Mouse (Mus musculus) heart, embryonic 11.5 days (tissue): ENCODE data around the gene Cadm3. TPM values are rescaled to one million over a fixed set of nuclear protein-coding genes. Genes with fewer than 3 reads are reported as not detected.
A peak's percentile ranks its signal among the peaks of the same experiment; 100 is the strongest.

Experiments used
- ATAC-seq: fragments of 200-750 bp; cut with Nextera tagmentation; replicated peaks from 2 replicates; pipeline ENCODE4 v1.8.0; 2017; ENCODE audit warnings: moderate library complexity; ENCODE audit not compliant: insufficient number of reproducible peaks, low FRiP score, low TSS enrichment
- H3K27ac ChIP-seq: fragments of 300-500 bp; sonication (generic); 2 replicates; pipeline ENCODE4 v1.5.1; 2014; ENCODE audit warnings: mild to moderate bottlenecking, low read depth, low read length
- H3K27me3 ChIP-seq: fragments of 300-500 bp; sonication (generic); 2 replicates; pipeline ENCODE4 v1.6.1; 2014; ENCODE audit warnings: mild to moderate bottlenecking, low read length, mixed read lengths; ENCODE audit not compliant: control insufficient read depth, insufficient read depth
- H3K36me3 ChIP-seq: fragments of 300-500 bp; sonication (generic); 2 replicates; pipeline ENCODE4 v1.6.1; 2014; ENCODE audit warnings: mild to moderate bottlenecking, low read length, moderate library complexity, mixed read lengths; ENCODE audit not compliant: control insufficient read depth, insufficient read depth
- H3K4me1 ChIP-seq: fragments of 300-500 bp; sonication (generic); 2 replicates; pipeline ENCODE4 v1.6.1; 2014; ENCODE audit warnings: low read length; ENCODE audit not compliant: control insufficient read depth, insufficient read depth
- H3K4me2 ChIP-seq: fragments of 300-500 bp; sonication (generic); 2 replicates; pipeline ENCODE4 v1.6.1; 2014; ENCODE audit warnings: mild to moderate bottlenecking, moderate library complexity
- H3K4me3 ChIP-seq: fragments of 300-500 bp; sonication (generic); 2 replicates; pipeline ENCODE4 v1.5.1; 2014; ENCODE audit warnings: low read depth, low read length
- H3K9ac ChIP-seq: fragments of 300-500 bp; sonication (generic); 2 replicates; pipeline ENCODE4 v1.6.1; 2014; ENCODE audit warnings: mild to moderate bottlenecking, low read depth, low read length, moderate library complexity
- H3K9me3 ChIP-seq: fragments of 300-500 bp; sonication (generic); replicated peaks from 2 replicates; pipeline ENCODE4 v1.6.1; 2016; ENCODE audit warnings: low read length; ENCODE audit not compliant: control insufficient read depth
- WGBS: fragments of 180-500 bp; shearing (Covaris S2); extraction: QIAGEN DNeasy Blood & Tissue Kit; methylation state at CpG from one replicate; pipeline ENCODE4 v1.1.7; 2014; ENCODE audit not compliant: insufficient replicate concordance; 5-methylcytosine and 5-hydroxymethylcytosine counted together
- polyA plus RNA-seq: library from polyadenylated mRNA; unstranded; fragments of >200 nt; fragmentation: Nextera tagmentation; extraction: Ambion mirVana; gene quantifications from 2 replicates; pipeline ENCODE4 v1.2.1, GENCODE M21; 2014

The Cadm3 gene
- polyA plus RNA-seq, 1 experiment from 2014 or later, result 1.3 TPM

GRCm38 (mm10) chr1:173350372-173350957, 17.0 kb downstream of the Cadm3 start, which contains the start of gene Aim2:
Aim2 (plus strand) TSS chr1:173350879.
- peak within 1 kb of the TSS; percentile 72 for H3K4me2 ChIP-seq
- no peaks in the 10 kb centered on the region for H3K36me3 ChIP-seq
- peaks cover 7% of the 10 kb centered on the region for H3K4me1 ChIP-seq
- no peak within 1 kb of the TSS for H3K27ac ChIP-seq
- H3K9me3 ChIP-seq, result no peaks in the 10 kb centered on the region
- 8% methylated on average over 10 of the region's 10 CpGs for WGBS
- ATAC-seq, result peak; percentile 81
- H3K9ac ChIP-seq, result peak within 1 kb of the TSS; percentile 58
- peak within 1 kb of the TSS; percentile 39 for H3K4me3 ChIP-seq
- H3K27me3 ChIP-seq, result no peaks in the 10 kb centered on the region

GRCm38 (mm10) chr1:173349946-173350345, 17.5 kb downstream of the Cadm3 start:
- peak overlapping the region; percentile 39 for H3K4me3 ChIP-seq
- under 1% methylated on average over 6 of the region's 6 CpGs for WGBS
- peak overlapping the region; percentile 72 for H3K4me2 ChIP-seq
- H3K27ac ChIP-seq, result no peak overlapping the region
- no peaks in the 10 kb centered on the region for H3K27me3 ChIP-seq
- peak overlapping the region; percentile 58 for H3K9ac ChIP-seq
- peak; percentile 79 for ATAC-seq
- no peaks in the 10 kb centered on the region for H3K36me3 ChIP-seq
- no peaks in the 10 kb centered on the region for H3K9me3 ChIP-seq
- H3K4me1 ChIP-seq, result peaks cover 7% of the 10 kb centered on the region

- Histone ChIP-seq H3K27ac (no peak overlapping the region), H3K4me1 (peaks cover 7% of the 10 kb centered on the region; the same call in 1 of the 2 replicates), H3K27me3 (no peaks in the 10 kb centered on the region), H3K4me3 (no peak overlapping the region), H3K9ac (no peak overlapping the region), H3K36me3 (no peaks in the 10 kb centered on the region), H3K4me2 (no peak overlapping the region), H3K9me3 (no peaks in the 10 kb centered on the region)
- WGBS, result 51% methylated on average over 5 of the region's 5 CpGs
- no peak for ATAC-seq
Measured at GRCm38 (mm10) chr1:173349192-173349591, 18.3 kb downstream of the Cadm3 start.

GRCm38 (mm10) chr1:173348527-173348926, 19.0 kb downstream of the Cadm3 start:
- WGBS, result 13% methylated on average over 1 of the region's 1 CpGs
- H3K9ac ChIP-seq, result no peak overlapping the region
- H3K4me1 ChIP-seq, result peaks cover 7% of the 10 kb centered on the region; the same call in 1 of the 2 replicates
- no peaks in the 10 kb centered on the region for H3K27me3 ChIP-seq
- no peak for ATAC-seq
- H3K4me3 ChIP-seq, result no peak overlapping the region
- H3K4me2 ChIP-seq, result no peak overlapping the region
- H3K27ac ChIP-seq, result no peak overlapping the region
- H3K9me3 ChIP-seq, result no peaks in the 10 kb centered on the region
- H3K36me3 ChIP-seq, result no peaks in the 10 kb centered on the region

GRCm38 (mm10) chr1:173345112-173345511, 22.4 kb downstream of the Cadm3 start:
- Histone ChIP-seq H3K27ac (no peak overlapping the region), H3K4me2 (no peak overlapping the region), H3K4me3 (no peak overlapping the region), H3K36me3 (no peaks in the 10 kb centered on the region), H3K27me3 (no peaks in the 10 kb centered on the region), H3K9ac (no peak overlapping the region), H3K9me3 (no peaks in the 10 kb centered on the region), H3K4me1 (peaks cover 7% of the 10 kb centered on the region; the same call in 1 of the 2 replicates)
- no peak for ATAC-seq
- 80% methylated on average over 4 of the region's 4 CpGs for WGBS

- Histone ChIP-seq H3K36me3 (no peaks in the 10 kb centered on the region), H3K4me1 (peaks cover 6% of the 10 kb centered on the region; the same call in 1 of the 2 replicates), H3K27ac (no peak overlapping the region), H3K9me3 (no peaks in the 10 kb centered on the region), H3K27me3 (no peaks in the 10 kb centered on the region), H3K9ac (no peak overlapping the region), H3K4me2 (no peak overlapping the region), H3K4me3 (no peak overlapping the region)
- ATAC-seq, result no peak
- WGBS, result 72% methylated on average over 3 of the region's 3 CpGs
Measured at GRCm38 (mm10) chr1:173343934-173344333, 23.6 kb downstream of the Cadm3 start.

- H3K27ac ChIP-seq, result no peak overlapping the region
- no peak overlapping the region for H3K4me3 ChIP-seq
- ATAC-seq, result no peak
- WGBS, result 84% methylated on average over 1 of the region's 1 CpGs
- H3K9ac ChIP-seq, result no peak overlapping the region
- H3K4me2 ChIP-seq, result no peak overlapping the region
- no peaks in the 10 kb centered on the region for H3K4me1 ChIP-seq
- no peaks in the 10 kb centered on the region for H3K27me3 ChIP-seq
- H3K36me3 ChIP-seq, result no peaks in the 10 kb centered on the region
- H3K9me3 ChIP-seq, result no peaks in the 10 kb centered on the region
Measured at GRCm38 (mm10) chr1:173342425-173342824, 25.1 kb downstream of the Cadm3 start.

- Histone ChIP-seq H3K9me3 (no peaks in the 10 kb centered on the region), H3K27me3 (no peaks in the 10 kb centered on the region), H3K27ac (no peak overlapping the region), H3K4me2 (no peak overlapping the region), H3K36me3 (no peaks in the 10 kb centered on the region), H3K4me1 (no peaks in the 10 kb centered on the region; the same call in 1 of the 2 replicates), H3K4me3 (no peak overlapping the region), H3K9ac (no peak overlapping the region)
- no peak for ATAC-seq
- 6% methylated on average over 2 of the region's 2 CpGs for WGBS
Measured at GRCm38 (mm10) chr1:173339543-173339942, 28.0 kb downstream of the Cadm3 start.

- no peak for ATAC-seq
- Histone ChIP-seq H3K9ac (no peak overlapping the region), H3K4me3 (no peak overlapping the region), H3K27me3 (no peaks in the 10 kb centered on the region), H3K36me3 (no peaks in the 10 kb centered on the region), H3K4me2 (no peak overlapping the region), H3K9me3 (no peaks in the 10 kb centered on the region), H3K27ac (no peak overlapping the region), H3K4me1 (peaks cover 7% of the 10 kb centered on the region; the same call in 1 of the 2 replicates)
- 87% methylated on average over 10 of the region's 10 CpGs for WGBS
Measured at GRCm38 (mm10) chr1:173337008-173337407, 30.5 kb downstream of the Cadm3 start.
